Mouse (Mus musculus) cerebral cortex, adult 2 months (tissue): ENCODE results near the gene Rbm31y.

Source experiments
- WGBS: fragments of 180-500 bp; shearing (Covaris S2); methylation state at CpG from one replicate; pipeline ENCODE4 v1.1.7; 2018; 5-methylcytosine and 5-hydroxymethylcytosine counted together

Gene Rbm31y

GRCm38 (mm10) chrY:17400461-17400860, at the start of gene Rbm31y:
Gene Rbm31y, plus strand, starts transcription at chrY:17400761.
- WGBS, result no CpG with 5 or more reads among the region's 11 CpGs
